Mouse (Mus musculus): ENCODE results near the gene Myl6b. TPM values are rescaled to one million over a fixed set of nuclear protein-coding genes. Genes with fewer than 3 reads are reported as not detected.

Myl6b gene
- polyA plus RNA-seq, 1 experiment from 2014 or later: 54.1 TPM

GRCm38 (mm10) chr10:128536266-128536940 is 37.9 kb upstream of the Myl6b start:
- TF ChIP-seq CTCF (IDR thresholded peaks at IDR 0.05): peak; percentile 93
- in situ Hi-C loops (cut with MboI; ENCODE audit: low pct_unique_long_range_greater_than_20kb): loop anchor here (5.0 kb wide), 1 partner anchor 74 kb away; no protein-coding TSS in a partner anchor
- CTCF ChIA-PET: interaction anchor here (1.0 to 3.0 kb wide), 6 partner anchors 10 to 201 kb away, joined by 3 to 25 read pairs (median 6); partner anchors contain the start of genes Esyt1 and Zc3h10
- POLR2A ChIA-PET: interaction anchor here (0.6 to 1.7 kb wide), 2 partner anchors 11 to 81 kb away, joined by 3 to 5 read pairs; partner anchors contain the start of gene Esyt1
- H3K27me3 ChIP-seq: no peaks in the 10 kb centered on the region
- DNase-seq (ENCODE audit: low read depth, low spot score) (no peak), ATAC-seq (peak; percentile 89)

GRCm38 (mm10) chr10:128535624-128536265 is 37.3 kb upstream of the Myl6b start:
- TF ChIP-seq CTCF (IDR thresholded peaks at IDR 0.05): no peak
- H3K27me3 ChIP-seq: no peaks in the 10 kb centered on the region
- peak; percentile 11 for ATAC-seq
- CTCF ChIA-PET: interaction anchor here (0.9 to 3.0 kb wide), 8 partner anchors 11 to 201 kb away, joined by 3 to 25 read pairs (median 4); partner anchors contain the start of genes Ankrd52, Esyt1 and Zc3h10
- DNase-seq (ENCODE audit: low read depth, low spot score): no peak
- in situ Hi-C loops (cut with MboI; ENCODE audit: low pct_unique_long_range_greater_than_20kb): loop anchor here (5.0 kb wide), 1 partner anchor 73 kb away; no protein-coding TSS in a partner anchor
- POLR2A ChIA-PET: interaction anchor here (0.6 to 1.7 kb wide), 5 partner anchors 10 to 106 kb away, joined by 3 to 5 read pairs (median 4); partner anchors contain the start of gene Esyt1

GRCm38 (mm10) chr10:128535206-128535605 is 36.7 kb upstream of the Myl6b start:
- DNase-seq (ENCODE audit: low read depth, low spot score) (no peak), ATAC-seq (no peak)
- no peak for TF ChIP-seq CTCF (IDR thresholded peaks at IDR 0.05)
- ChIA-PET CTCF (interaction anchor here (0.9 to 3.0 kb wide), 8 partner anchors 10 to 182 kb away, joined by 3 to 25 read pairs (median 4); partner anchors contain the start of genes Ankrd52, Esyt1, Myl6 and Zc3h10), POLR2A (interaction anchor here (0.7 to 1.7 kb wide), 4 partner anchors 10 to 105 kb away, joined by 3 to 5 read pairs (median 4); partner anchors contain the start of gene Esyt1)
- H3K27me3 ChIP-seq: no peaks in the 10 kb centered on the region
- in situ Hi-C loops (cut with MboI; ENCODE audit: low pct_unique_long_range_greater_than_20kb): loop anchor here (5.0 kb wide), 1 partner anchor 73 kb away; no protein-coding TSS in a partner anchor

- POLR2A ChIA-PET: interaction anchor here (1.0 to 2.8 kb wide), 4 partner anchors 9 to 36 kb away, joined by 3 to 11 read pairs (median 4); partner anchors contain the start of gene Myl6
- no peak for ATAC-seq
- CTCF ChIA-PET: interaction anchor here (1.0 to 4.9 kb wide), 8 partner anchors 8 to 150 kb away, joined by 3 to 25 read pairs (median 6); no protein-coding TSS in a partner anchor
- no peak for DNase-seq (ENCODE audit: low read depth, low spot score)
- no peaks in the 10 kb centered on the region for H3K27me3 ChIP-seq
- in situ Hi-C loops (cut with MboI; ENCODE audit: low pct_unique_long_range_greater_than_20kb): no loop called here
- no peak for TF ChIP-seq CTCF (IDR thresholded peaks at IDR 0.05)
Measured at GRCm38 (mm10) chr10:128526366-128527356, 28.2 kb upstream of the Myl6b start.

GRCm38 (mm10) chr10:128525671-128526308 is 27.3 kb upstream of the Myl6b start, which contains the start of gene Esyt1:
Esyt1 (minus strand) TSS chr10:128525871.
- CTCF ChIA-PET: interaction anchor here (0.6 to 4.9 kb wide), 8 partner anchors 10 to 336 kb away, joined by 3 to 25 read pairs (median 5); no protein-coding TSS in a partner anchor
- peak; percentile 98 for DNase-seq (ENCODE audit: low read depth, low spot score)
- peak; percentile 93 for ATAC-seq
- no peak for TF ChIP-seq CTCF (IDR thresholded peaks at IDR 0.05)
- POLR2A ChIA-PET: interaction anchor here (0.7 to 3.1 kb wide), 6 partner anchors 10 to 37 kb away, joined by 3 to 12 read pairs (median 4); partner anchors contain the start of gene Myl6
- no peaks in the 10 kb centered on the region for H3K27me3 ChIP-seq
- in situ Hi-C loops (cut with MboI; ENCODE audit: low pct_unique_long_range_greater_than_20kb): no loop called here

- DNase-seq (ENCODE audit: low read depth, low spot score) (no peak), ATAC-seq (peak; percentile 54)
- in situ Hi-C loops (cut with MboI; ENCODE audit: low pct_unique_long_range_greater_than_20kb): no loop called here
- CTCF ChIA-PET: interaction anchor here (1.0 to 4.9 kb wide), 8 partner anchors 11 to 149 kb away, joined by 3 to 25 read pairs (median 5); no protein-coding TSS in a partner anchor
- POLR2A ChIA-PET: interaction anchor here (0.6 to 3.1 kb wide), 11 partner anchors 10 to 65 kb away, joined by 3 to 12 read pairs (median 5); partner anchors contain the start of genes Myl6 and Zc3h10
- no peak for TF ChIP-seq CTCF (IDR thresholded peaks at IDR 0.05)
- H3K27me3 ChIP-seq: no peaks in the 10 kb centered on the region
Measured at GRCm38 (mm10) chr10:128524732-128525662, 26.5 kb upstream of the Myl6b start.

GRCm38 (mm10) chr10:128524111-128524731 is 25.7 kb upstream of the Myl6b start:
- ATAC-seq (no peak), DNase-seq (ENCODE audit: low read depth, low spot score) (no peak)
- H3K27me3 ChIP-seq: no peaks in the 10 kb centered on the region
- POLR2A ChIA-PET: interaction anchor here (0.6 to 3.1 kb wide), 8 partner anchors 11 to 76 kb away, joined by 3 to 12 read pairs (median 5); partner anchors contain the start of genes Myl6 and Zc3h10
- CTCF ChIA-PET: interaction anchor here (1.4 to 4.9 kb wide), 2 partner anchors 12 to 14 kb away, joined by 3 to 25 read pairs; no protein-coding TSS in a partner anchor
- no peak for TF ChIP-seq CTCF (IDR thresholded peaks at IDR 0.05)
- in situ Hi-C loops (cut with MboI; ENCODE audit: low pct_unique_long_range_greater_than_20kb): no loop called here

Data from Patski (cell line).